Mouse (Mus musculus) liver, postnatal 0 days (tissue): ENCODE data around the gene Hspa13.

Source experiments
- CTCF ChIP-seq: sonication (generic); IDR thresholded peaks from 2 replicates; pipeline ENCODE4 v1.5.1; 2016; ENCODE audit warnings: antibody characterized with exemption, low read depth
- EP300 ChIP-seq: IDR thresholded peaks from 2 replicates; pipeline ENCODE4 v1.6.1; 2016; ENCODE audit warnings: antibody characterized with exemption, low read depth, mild to moderate bottlenecking

DNA sequence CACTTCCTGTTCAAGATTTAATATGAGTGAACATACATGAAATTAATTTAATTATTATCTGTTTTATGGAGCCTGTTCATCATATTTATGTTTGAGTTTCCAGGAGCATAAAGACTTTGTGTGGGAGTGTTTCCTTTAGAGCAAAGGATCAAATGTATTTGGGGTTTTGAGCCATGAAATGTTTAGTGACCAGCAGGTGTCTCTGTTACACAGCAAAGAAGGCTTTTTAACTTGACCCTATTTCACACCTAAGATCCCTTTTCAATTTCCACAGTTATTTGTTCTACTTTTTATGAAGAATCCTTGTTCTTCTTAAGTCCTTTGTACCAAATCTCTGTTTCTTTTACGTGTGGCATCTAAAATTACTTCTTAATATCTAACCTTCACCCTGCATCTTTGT is 12.4 kb upstream of the Hspa13 start:
- TF ChIP-seq EP300 (no peak), CTCF (peak; percentile 69)
